Mouse (Mus musculus): Measurements from ENCODE around the gene Snu13. TPM values are rescaled to one million over a fixed set of nuclear protein-coding genes. Genes with fewer than 3 reads are reported as not detected.

The Snu13 gene
- 104 and 106 TPM in 2 replicates for total RNA-seq (2015)
- 79.1 and 80.3 TPM in 2 replicates for total RNA-seq (2017)

DNA sequence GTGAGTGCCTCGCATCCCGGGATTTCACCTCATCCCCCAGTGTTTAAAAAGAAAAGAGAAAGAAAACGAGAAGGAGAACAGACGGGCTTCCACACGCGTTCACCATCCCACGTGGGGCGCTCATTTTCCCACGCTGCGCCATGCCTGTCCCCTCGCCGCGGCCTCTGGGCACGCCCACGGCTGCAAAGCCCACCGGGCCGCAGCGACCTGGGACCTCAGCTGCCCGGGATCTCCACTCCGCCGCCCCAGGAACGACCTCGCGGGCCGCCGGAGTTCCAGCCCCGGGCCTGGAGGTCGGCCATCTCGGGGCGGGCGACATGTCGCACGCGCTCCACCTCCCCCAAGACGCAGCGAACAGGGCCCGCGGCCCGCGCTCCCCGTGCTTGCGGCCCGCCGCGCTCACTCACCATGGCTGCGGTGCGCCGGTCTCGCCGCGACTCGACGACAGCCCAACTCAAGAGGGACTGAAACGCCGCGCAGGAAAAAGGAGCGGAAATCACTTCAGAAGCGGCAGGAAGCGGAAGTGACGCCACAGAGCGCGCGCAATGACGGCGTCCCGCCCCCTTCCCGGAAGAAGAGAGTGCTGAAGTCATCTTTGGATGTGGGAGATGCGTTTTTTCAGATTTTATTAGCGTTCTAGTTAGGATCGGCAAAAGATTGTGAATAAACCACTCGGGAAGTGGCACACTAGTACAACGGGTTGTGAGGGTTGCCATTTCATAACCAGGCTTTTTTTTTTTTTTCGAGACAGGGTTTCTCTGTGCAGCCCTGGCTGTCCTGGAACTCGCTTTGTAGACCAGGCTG is at the start of gene Snu13:
Gene Snu13, minus strand, starts transcription at position 519 of the 804 bp plus-strand sequence.
- peak; percentile 98 for ATAC-seq (ENCODE audit: poor library complexity, severe bottlenecking)

- ATAC-seq (ENCODE audit: poor library complexity, severe bottlenecking): no peak
These were observed 43.7 kb upstream of the Snu13 start for GRCm38 (mm10) chr15:82091061-82091460.

GRCm38 (mm10) chr15:82087266-82087665 is 39.9 kb upstream of the Snu13 start:
- no peak for ATAC-seq (ENCODE audit: poor library complexity, severe bottlenecking)

DNA sequence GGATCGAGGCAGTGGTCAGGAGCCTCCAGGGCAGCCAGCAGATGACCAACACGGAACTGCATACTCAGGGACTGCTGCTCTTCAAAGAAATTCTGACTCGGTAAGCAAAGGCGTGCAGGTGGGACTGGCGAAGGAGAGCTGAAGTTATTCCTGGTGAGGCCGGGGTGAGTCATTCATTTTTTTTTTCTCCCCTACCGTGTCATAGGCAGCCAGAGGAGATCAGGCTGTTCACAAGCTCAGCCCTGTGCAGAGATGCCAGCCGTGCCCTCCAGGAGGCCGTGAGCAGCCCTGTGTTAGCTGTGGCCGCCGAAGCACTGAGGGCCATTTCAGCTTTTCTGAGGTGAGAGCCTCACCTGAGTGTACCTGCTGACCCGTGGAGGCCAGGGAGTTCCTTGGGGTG is 38.7 kb upstream of the Snu13 start:
- no peak for ATAC-seq (ENCODE audit: poor library complexity, severe bottlenecking)

GRCm38 (mm10) chr15:82085606-82086005 is 38.2 kb upstream of the Snu13 start:
- ATAC-seq (ENCODE audit: poor library complexity, severe bottlenecking): no peak

- 0 out of 2 replicates have a peak, but pooled peaks have one; percentile 18 for ATAC-seq (ENCODE audit: poor library complexity, severe bottlenecking)
These were observed 33.8 kb upstream of the Snu13 start for GRCm38 (mm10) chr15:82081161-82081560.

DNA sequence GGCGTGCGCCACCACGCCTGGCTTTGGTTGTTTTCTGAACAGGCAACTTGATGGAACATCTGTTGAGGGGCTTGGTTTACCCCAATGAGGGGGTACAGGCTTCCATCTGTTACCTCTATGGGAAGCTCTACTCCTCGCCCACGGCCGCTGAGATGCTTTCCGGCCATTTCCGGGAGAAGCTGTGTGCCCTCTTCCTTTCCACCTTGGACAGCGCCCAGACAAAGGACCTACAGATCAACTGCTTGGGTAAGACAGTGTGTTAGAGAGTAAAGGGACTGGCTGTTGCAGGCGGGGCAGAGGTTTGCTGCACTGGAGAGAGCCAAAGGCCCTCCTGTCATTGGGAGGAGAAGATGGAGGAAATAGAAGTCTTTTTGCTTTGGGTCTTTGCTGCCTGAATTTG is 32.5 kb upstream of the Snu13 start:
- no peak for ATAC-seq (ENCODE audit: poor library complexity, severe bottlenecking)

- no peak for ATAC-seq (ENCODE audit: poor library complexity, severe bottlenecking)
These were observed 26.1 kb upstream of the Snu13 start for GRCm38 (mm10) chr15:82073490-82073889.

- ATAC-seq (ENCODE audit: poor library complexity, severe bottlenecking): no peak
These were observed 24.5 kb upstream of the Snu13 start for GRCm38 (mm10) chr15:82071816-82072469.

GRCm38 (mm10) chr15:82069898-82070297 is 22.5 kb upstream of the Snu13 start, which contains the start of gene Mei1:
Gene Mei1 (plus strand): TSS chr15:82069996.
- no peak for ATAC-seq (ENCODE audit: poor library complexity, severe bottlenecking)

DNA sequence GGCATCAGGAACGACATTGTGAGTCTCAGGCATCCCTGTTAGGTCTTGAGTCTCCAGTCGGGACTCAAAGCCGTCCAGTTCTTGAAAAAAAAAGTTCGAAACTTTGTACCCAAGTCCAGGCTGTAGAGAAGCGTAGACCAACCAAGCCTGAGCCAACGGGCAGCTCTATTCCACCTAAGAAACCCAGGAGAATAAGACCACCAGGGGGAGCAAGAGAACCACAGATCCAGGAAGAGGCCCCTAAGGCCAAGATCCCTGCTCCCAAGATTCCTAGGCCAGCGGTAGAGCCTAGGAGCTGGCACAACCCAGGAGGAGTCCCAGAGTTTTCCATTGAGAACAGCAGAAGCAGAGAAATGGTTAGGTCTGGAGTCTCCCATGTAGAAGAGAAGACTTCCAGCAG is 18.1 kb upstream of the Snu13 start:
- no peak; the same call in 1 of the 2 replicates for ATAC-seq (ENCODE audit: poor library complexity, severe bottlenecking)

- no peak for ATAC-seq (ENCODE audit: poor library complexity, severe bottlenecking)
These were observed 16.5 kb upstream of the Snu13 start for GRCm38 (mm10) chr15:82063909-82064308.

DNA sequence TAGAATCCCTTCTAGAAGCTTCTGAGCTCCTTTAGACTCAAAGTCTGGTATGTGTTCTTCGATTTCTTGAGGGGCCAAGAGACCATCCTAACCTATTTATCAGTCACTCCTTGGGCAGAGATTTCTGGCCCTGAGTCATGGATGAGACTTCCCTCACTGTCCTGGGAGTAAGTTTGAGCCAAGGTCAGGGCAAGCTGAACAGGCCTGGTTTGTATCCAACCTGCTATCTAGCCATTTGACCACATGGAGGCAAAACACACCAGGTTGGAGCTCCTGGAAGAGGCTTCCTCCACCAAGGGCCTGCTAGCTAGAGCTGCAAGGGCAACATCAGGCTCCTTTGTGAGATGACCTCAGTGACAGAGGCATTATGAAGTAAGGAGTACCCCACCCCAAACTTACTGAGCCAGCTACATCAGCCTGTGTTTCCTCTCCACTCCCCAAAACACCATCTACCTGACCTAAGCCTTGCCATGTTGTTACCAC is 11.4 kb upstream of the Snu13 start, which contains the start of gene 4930407I10Rik:
Gene 4930407I10Rik, plus strand, starts transcription at position 433 of the 483 bp plus-strand sequence.
- no peak for ATAC-seq (ENCODE audit: poor library complexity, severe bottlenecking)

DNA sequence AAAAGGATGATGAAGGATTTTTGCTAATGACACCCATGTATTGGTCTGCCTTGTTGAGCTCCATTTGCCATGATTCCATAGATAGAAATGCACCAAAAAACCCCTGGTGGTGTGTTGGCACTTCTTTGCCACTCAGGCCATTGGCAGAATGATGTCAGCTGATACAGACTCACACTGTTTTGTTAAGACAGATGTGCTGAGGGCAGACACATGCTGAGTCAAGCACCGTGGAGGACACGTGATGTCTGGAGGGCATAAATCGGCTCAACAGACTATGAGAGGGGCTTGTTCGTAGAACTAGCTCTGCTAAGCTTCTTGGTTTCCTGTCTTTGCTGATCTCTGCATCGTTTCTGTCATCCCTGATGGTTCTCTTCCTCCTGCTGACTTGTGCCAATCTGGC is 5.1 kb upstream of the Snu13 start:
- no peak for ATAC-seq (ENCODE audit: poor library complexity, severe bottlenecking)

DNA sequence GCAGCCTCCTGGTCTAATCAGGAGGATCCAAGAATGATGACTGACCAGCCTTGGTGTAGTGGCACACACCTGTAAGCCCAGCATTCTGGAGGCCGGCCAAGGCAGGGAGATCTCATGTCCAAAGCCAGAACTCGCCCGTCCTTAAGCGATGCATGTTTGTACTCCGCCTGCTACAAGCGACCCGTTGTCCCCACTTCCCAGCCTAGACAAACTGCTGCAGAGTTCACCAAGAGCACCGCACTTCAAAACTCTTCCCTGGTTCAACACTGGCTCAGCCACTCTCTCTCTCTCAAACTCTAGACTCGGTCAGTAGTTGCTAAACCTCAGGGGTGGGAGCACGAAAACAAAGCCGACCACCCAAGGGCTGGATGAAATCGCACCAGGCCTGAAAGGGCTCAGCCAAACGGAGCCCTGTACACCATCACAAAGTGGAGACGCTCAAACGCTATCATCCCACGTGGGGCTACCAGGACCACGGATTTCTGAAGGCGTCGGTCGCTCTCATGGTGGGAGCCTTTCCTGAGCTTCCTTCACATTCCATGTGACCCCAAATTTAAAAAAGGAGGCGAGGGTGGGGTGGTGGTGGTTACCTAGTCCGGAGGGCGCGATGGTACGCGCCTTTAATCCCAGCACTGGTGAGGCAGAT is 1.0 kb downstream of the Snu13 start:
- ATAC-seq (ENCODE audit: poor library complexity, severe bottlenecking): no peak

DNA sequence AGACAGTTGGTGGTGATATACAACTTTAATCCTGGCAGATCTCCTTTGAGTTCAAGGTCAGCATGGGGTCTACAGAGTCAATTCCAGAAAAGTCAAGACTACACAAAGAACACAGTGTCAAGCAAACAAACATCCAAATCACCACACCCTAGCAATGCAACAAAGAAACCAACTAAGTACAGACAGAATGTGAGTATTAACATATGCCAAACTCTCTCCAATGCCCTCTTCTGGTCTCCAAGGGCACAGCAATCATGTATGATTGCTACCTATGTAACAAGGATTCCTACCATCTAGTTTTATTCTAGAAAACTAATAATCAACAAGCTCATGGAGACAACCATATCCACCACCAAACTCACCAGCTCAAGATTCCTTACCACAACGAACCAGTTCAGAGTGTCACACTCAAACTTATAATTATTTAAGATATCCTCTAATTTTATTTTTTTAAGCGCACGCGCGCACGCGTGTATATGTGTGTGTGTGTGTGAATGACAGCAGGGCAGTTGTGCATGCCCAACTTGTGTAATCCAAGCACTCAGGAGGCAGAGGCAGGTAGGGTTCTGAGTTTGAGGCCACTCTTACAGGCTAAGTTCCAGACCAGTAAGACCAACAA is 3.1 kb downstream of the Snu13 start:
- ATAC-seq (ENCODE audit: poor library complexity, severe bottlenecking): no peak

- peak; percentile 79 for ATAC-seq (ENCODE audit: poor library complexity, severe bottlenecking)
These were observed 6.7 kb downstream of the Snu13 start for GRCm38 (mm10) chr15:82040650-82041049.

- no peak for ATAC-seq (ENCODE audit: poor library complexity, severe bottlenecking)
These were observed 11.3 kb downstream of the Snu13 start for GRCm38 (mm10) chr15:82035904-82036689.

DNA sequence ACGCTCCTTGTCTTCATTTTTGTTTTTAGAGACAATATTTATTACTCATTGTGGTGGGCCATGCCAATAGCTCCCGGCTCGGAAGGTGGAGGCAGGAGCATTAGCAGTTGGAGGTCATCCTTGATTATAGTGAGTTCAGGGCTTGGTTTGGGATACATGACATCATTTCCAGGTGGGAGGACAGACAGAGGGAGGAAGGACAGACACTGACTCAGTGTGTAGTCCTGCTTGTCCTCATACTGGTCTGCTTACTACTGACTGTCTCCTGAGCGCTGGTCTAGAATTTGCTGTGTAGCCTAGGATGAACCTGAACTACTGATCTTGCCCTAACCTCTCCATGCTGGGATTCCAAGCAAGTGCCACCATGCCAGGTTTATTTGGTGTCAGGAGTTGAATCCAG is 13.6 kb downstream of the Snu13 start, which contains the start of gene Desi1:
Gene Desi1, minus strand, starts transcription at position 101 of the 400 bp plus-strand sequence.
- ATAC-seq (ENCODE audit: poor library complexity, severe bottlenecking): no peak

DNA sequence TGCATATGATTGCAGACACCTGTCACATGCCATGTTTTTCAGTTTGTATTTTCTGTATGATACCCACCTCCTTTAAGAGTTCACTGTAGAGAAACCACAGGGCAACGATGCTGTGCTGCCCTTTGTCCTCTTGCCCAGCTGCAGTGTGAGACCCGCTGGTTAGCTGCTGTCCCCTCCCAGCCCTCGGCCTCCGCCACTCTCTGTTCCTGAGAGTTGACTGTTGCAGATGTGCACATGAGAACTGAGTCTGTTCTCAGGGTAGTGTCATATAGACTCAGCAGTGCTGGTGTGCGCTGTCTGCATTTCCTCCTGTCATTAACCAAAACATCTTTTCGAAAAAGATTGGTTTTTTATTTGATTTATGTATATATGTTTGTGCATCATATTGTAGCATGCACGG is 15.0 kb downstream of the Snu13 start:
- ATAC-seq (ENCODE audit: poor library complexity, severe bottlenecking): no peak

Measured in megakaryocyte, adult 5-6 weeks (primary cell).